Mouse (Mus musculus) adipocyte (in vitro differentiated cells): Measurements from ENCODE around the gene Plekhm3.

Experiments
- DNase-seq: peaks from one replicate; pipeline ENCODE4 v3.0.0-alpha.2; 2016; ENCODE audit warnings: low spot score

The Plekhm3 gene

DNA sequence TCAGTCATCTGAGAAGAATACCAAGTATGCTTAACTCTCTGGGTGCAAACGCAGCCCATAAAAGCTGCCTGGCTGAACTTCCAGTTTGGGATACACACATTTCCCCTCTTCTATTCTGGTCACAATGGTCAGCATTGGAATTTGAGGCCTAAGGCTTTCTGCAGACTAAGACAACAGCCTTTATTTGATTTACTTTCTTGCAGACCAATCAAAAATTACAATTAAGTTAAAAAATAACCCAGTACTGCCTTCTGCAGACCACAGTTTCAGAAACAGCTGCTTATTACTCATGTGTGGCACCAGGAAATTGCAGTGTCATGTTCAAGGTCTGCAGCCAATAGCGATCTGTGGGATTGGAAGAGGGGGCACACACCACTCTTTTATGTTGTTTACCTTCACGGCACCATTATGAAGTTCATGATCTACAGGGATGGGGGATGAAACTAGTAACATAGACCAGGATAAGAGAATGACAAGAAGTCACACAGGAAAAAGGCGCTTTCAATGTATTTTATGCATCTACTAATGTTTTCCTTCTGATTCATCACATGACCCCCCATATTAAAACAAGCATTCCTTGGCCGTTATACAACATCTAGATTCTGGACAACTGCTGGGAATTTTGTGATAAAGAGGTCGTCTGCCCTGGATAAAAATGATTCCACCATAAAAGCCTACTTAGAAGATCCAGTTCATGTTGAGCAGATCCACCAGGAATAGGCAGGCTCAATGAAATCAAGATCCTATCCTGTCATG lies 130.1 kb downstream of the Plekhm3 start:
- no peak for DNase-seq

DNA sequence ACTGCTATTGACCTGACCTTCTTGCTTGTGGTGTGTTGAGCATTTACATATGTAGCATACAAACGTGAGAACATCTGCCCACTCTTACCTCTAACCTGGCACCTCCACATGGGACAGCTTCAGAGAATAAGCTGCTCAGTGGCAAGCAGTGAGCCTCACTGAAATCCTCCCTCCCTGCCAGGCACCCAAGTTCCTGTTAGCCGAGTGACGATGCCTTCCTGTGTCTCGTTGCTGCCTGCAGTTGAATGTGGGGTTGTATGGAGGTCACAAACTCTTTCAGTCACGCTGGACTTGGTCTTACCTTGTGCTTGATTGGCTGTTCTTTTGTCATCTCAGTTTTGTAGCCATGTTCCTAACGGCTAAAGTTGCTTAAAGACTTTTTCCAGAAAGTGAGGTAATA lies 133.1 kb downstream of the Plekhm3 start:
- DNase-seq: no peak

DNA sequence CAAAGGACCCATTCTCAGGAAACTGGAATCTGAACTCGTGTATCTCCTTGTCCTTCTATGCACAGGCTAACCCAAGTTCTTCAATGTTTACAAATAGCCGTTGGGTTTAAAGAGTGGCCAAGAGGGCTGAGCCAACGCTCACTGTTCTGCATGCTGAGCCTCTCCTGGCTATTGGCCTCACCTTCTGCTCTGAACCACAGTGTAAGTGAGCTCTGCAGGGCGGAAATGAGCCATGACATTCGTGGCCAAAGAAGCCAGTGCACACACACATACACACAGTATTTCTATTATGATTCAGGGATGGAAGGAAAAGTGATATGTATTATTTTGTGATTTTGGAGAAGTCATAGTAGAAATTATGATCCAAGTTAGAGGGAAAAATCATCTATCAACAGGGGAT lies 138.9 kb downstream of the Plekhm3 start:
- DNase-seq: no peak

DNA sequence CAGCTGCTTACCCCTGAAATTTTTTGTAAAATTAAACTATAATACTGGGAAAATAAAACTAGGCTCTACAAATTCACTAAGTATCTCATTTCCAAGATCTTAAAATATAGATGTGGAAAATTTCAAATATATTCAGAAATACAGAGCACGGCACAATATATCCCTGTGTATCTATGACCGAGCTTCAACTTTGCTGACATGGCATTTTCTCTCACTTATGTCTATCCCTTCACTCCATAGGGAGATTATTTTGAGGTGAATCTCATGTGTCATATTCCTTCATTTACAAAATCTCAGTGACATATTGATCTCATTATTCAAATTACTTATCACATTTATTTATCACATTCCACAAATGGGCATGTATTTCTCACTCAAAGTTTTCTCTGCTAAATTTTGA lies 143.4 kb downstream of the Plekhm3 start:
- DNase-seq: no peak

DNA sequence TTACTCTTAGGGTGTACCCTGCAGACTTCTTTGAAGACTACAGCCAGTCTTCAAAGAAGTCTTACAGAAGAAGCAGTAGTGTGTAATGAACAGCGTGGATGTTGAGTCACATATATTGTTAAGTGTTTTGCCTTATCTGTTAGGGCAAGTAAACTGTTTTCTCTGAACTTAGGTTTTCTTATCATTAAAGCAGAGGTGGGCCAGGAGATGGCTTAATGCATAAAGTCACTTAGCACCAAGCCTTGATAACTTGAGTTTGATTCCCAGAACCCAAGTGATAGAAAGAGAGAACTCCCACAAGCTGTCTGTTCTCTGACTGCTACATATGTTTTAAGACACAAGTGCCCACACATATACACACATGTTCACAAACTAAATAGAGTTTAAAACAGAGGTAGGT lies 144.7 kb downstream of the Plekhm3 start:
- no peak for DNase-seq

DNA sequence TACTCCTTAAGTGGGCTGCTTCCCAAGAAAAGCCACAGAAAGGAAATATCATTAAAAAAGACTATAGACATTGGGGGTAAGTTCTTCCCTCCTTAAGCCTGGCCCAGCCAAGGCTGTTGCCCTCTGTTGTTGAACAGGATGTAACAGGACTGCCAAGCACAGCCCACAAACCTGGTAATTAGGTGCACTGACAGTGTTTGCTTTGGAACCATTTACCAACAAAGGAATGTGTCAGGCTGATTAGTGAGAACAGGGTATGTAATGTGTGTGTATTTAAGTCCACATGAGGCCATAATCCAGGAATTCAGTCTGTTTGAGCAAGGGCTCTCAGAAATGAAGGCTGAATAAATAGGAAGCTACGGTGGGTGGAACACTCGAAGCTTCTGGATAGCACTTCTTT lies 147.5 kb downstream of the Plekhm3 start:
- DNase-seq: no peak

DNA sequence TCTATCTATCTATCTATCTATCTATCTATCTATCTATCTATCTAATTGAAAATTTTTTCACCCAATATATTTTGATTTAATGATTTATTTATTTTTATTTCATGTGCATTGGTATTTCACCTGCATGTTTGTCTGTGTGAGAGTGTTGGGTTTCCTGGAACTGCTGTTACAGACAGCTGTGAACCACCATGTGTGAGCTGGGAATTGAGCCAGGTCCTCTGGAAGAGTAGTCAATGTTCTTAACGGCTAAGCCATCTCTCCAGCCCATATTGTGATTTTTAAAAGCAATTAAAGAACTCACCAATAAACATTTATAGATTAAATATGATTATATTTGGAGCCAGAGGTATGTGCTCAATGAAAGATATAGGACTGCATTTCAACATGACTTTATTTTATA lies 148.9 kb downstream of the Plekhm3 start:
- peak; percentile 37 for DNase-seq

DNA sequence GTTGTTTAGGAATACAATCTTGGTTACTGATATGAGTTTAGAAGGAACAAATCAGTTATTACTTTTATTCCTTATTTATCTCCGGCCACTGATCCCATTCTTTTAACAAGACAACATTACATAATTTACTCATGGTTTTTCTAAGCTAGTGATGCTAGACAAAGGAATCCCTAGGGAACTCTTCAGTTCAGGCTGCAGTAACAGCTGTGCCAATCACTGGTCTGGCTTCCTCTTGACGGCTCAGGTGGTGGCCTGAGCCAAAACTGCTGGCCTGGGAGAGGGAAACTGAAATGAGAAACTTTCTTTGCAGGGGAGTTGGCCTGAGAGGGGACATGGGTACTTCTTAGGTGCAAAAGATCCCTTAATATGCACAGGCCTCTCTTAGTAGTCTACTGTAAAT lies 151.4 kb downstream of the Plekhm3 start:
- peak; percentile 58 for DNase-seq

DNA sequence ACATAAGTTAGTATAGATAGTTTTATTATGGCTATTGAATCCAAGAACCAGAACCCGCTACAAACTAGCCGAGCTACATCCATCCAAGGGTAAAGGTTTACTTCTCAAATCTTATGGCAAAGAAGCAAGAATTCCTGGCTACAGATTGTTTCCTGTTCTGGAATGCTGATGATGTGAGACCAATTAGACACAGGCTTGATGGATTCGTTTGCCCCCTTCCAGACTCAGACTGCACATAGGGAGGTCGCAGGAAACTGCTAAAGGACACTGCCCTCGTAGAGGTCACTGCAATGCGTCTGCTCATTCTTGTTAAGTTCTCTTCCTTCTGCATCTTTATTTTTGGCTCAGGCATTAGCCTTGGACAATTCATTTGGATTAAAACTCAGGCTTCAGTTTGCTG lies 154.0 kb downstream of the Plekhm3 start:
- DNase-seq: no peak

DNA sequence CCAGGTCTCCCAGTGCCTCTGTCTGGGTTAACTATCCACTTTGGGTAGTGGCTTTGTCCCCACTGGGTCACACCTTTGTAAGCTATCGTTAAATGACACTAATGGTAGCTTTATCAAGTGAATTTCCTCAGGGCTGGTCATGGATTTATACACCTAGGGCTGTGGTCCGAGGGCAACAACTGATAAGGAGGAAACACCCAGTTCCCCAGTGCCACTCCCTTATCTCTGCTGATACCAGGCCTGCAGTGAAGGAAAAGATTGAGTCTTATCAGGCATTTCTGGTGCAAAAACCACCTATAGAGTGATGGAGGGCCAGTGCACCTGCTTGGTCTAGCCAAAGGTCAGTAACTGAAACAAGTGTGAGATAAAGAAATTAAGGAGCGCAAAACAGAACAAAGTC lies 159.0 kb downstream of the Plekhm3 start:
- DNase-seq: no peak

DNA sequence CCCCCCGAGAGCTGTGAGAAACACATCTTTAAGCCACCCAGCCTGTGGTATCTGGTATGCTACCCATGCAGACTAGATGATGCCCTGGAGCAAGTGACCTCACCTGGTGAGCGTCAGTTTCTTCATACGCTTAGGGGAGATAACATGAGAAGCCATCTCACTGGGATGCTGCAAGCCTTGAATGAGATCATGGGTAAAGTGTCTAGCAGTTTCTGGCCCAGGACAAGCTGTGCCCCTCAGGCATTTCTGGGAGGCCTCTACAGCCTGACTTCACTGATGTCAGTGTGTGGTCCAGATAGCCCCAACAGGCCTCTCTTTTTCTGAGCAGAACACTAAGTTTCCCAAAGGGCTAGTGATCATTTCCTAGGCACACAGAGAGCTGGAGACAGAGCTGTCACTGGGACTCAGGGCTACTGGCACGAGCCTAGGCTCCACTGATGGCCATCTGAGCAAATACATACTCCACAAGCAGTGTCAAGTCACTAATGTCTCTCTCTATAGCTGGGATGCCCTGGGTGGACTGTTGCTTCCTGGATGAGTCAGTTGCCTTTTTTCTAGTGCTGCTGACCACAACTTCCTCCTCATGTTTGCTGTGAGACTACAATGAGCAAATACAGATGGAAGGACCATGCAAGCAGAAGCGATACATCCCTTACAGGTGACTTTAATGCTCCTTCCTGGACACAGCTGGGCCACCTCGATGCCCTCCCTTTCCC lies 159.6 kb downstream of the Plekhm3 start:
- DNase-seq: no peak

DNA sequence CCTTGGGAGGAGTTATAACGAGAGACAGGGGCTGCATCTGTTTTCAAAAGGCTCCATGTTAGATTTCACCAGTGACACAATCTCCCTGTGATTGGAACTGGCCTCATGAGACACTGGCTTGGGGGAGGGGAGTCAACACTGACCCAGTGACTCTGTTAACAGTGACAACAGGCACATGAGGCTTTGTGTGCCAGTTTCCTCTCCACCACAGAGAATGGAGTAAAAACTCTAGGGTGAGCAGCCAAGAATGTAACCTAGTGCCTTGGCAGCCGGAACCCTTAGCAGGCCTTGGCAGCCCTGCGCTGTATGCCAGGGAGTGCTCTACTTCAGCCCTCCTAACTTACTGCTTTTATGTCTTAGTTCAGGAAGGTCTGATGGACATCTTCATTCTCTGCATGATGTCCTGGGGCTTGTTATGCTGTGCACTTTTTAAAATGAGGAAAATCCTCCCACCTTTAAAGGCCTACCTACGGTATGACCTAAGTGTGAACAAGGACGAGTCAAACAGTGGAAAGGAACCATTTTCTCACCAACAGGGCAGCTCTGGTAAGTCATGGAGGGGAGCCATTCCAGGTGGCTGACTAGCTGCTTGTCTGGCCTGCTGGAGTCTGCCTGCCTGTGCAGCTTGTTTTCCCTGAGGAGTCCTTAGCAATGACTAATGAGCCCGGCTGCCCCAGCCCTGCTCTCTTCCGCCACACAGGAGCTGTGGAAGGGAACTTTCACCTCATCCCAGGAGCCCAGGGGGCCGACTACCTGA lies 161.2 kb downstream of the Plekhm3 start:
- peak; percentile 95 for DNase-seq

DNA sequence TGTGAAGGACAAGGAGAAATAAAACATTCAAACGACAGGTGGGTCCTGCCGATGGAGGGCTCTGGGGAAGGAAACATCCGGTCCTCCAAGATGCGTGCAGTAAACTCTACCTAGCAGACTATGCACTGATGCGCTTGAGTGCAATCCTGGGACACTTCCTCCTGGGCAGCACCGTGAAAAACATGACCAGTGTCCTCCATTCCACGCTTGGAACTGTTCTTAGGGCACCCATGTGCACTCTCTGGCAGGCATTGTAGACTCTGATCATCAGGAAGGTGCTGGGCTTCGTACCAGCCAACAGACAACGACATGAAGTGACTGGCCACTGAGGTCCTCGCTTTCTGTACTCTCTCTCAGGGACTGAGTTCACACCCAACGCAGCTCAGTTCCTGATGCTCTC lies 162.5 kb downstream of the Plekhm3 start:
- no peak for DNase-seq

DNA sequence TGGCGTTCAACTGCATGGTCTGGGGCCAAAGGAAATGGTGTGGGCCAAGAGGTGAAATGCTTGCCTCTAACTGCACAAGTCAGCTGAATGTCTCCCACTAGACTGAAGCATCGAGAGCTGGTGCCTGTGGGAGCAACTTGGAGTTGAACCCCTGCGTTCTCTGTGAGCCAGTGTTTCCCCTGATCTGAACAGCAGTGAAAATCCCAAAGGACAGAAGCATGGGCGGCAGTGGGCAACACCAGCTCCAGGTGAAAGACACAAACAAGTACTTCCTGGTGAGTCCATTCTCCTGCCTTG lies 163.4 kb downstream of the Plekhm3 start:
- no peak for DNase-seq

DNA sequence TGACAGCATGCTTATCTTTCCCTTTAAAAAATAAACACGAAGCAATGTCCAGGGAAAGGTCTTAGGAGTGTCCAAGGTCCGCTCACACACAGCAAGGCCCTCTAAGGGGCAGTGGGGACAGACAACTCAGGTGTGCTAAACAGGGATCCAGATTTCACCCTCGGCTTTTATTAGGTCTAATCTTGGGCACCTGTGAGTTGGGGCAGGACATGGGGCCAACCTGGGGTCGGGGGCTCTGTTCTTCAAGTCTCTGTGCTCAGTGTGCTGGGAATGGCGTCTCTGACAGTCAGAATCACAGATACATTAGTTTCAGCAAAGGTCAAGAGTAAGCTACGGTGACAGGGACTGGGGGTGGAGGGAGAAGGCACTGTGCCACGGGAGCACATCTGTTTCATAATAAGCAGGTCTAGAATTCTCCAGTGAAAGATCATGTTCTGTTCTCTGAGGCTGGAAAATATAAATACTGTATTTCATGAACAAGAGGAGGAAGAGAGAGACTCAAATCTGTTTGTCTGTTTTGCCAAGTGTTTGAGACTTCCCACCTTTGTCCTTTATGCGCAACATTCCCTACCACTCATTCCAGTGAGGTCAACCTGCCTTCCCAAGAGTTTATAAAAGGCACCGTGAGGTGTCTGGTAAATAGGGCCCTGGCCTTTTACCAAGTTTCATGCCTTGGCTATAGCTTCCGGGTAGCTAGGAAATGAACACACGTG lies 163.9 kb downstream of the Plekhm3 start:
- peak; percentile 76 for DNase-seq

DNA sequence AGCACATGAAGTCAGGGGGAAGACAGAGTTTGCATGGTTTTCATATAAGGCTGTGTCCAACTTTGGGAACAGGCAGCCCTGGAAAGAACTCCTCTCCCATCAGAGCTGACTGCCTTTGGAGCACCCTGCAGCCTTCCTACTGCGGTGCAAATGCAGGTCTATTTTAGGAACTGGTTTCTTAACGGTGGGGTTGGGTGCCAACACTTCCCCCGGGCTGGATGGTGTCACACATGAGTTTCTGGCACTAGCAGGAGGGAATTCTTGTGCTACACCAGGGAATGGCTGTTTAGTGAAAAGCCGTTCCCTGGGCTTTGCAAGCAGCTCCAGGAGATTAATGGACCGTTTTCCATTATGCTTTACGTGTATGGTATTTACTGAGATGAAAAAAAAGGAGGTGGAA lies 164.8 kb downstream of the Plekhm3 start:
- DNase-seq: peak; percentile 87

DNA sequence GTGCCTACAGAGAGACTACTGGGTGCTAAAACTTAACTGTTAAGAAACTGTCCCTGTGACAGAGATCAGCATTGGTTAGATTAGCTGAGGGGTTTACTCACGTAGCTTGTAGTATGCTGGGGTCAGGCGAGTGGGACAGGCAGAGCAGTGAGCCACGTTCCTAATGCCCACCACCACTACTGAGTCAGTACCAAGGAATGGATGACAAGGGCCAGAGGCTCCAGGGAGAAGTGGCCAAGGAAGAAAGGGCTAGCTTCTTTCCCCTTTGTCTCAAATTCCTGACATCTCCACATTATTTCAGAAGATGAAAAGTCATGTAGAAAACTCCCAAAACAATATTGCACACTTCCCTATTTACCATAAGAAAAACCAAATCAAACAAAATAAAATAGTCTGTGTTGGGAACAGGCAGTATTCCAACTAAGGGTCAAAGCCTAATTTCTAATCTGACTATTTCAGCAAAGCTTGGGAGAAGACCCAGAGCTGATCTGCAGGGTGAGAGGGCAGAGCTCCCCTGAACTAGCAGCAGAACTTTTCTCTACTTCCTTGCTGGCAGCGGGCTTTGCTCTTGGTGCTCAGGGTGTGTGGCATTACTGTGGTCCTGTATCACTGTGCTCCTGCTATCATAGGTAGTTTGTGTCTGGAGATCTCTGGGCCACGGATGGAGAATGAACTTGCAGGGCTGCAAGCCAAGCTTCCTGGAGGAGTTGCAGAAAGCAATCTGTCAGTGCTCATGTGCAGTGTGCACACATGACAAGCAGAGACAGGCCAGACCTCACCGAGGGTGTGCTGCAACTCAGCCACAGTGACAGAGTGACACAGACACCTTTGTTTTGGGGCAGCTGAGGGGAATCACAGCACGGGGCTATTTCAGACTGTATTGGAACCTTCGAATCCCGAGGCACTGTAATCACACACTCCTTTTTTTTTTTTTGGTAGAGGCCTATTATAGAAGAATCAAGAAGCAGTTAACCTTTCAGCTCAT lies 165.5 kb downstream of the Plekhm3 start:
- DNase-seq: peak; percentile 74

DNA sequence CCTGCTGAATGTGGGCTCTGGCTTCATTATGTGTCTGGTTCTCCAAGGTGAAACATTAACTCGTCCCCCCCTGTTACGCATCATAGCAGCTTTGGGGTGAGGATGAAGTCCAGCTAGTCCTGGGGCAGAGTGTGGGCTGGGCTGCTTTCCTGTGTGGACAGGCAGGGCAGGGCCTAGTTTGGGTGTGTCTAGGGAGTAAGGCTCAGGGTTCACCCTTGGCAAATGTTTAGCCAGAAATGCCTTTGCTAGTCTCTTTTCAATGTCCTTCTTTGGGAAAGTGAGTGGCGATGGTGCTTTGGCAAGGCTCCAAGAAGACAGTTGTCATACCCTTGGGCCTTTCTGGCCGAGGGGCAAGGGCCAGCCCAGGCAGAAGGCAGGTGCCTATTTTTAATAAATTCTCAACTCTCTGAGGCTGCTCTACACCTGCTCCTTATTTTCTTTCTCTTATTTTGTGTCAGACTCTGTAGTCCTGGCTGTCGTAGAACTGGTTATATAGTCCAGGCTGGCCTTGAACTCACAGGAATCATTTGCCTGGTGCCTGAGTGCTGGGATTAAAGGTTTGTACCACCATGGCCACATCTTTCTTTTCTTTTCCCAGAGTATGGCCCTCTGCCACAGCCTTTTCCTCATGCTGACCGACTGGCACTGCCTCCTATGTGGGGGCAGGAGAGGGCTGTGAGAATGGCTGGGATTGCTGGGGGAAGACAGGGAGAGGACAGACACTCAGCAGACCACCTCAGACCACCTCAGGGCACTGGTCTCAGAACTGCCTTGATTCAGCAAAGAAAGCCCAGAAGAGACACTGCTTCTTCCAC lies 168.7 kb downstream of the Plekhm3 start:
- DNase-seq: no peak

DNA sequence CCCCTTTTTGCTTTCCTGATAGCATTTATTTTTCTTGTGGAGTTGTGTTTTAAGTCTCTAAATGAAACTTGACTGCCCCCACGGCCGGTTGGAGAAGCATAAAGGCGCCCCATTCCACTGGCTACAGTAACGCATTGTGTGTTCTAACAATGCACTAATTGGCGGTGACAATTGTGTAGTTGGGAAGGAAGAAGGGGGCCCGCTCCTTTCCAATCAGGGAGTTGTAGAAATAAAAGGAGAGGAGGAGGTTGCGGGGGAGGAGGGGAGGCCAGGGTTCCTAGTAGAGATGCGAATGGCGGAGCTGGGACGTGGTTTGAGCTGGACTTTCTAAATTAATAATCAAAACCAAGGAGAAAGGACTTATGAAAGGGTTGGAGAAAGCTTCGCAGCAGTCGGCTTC lies 176.8 kb downstream of the Plekhm3 start:
- DNase-seq: no peak

DNA sequence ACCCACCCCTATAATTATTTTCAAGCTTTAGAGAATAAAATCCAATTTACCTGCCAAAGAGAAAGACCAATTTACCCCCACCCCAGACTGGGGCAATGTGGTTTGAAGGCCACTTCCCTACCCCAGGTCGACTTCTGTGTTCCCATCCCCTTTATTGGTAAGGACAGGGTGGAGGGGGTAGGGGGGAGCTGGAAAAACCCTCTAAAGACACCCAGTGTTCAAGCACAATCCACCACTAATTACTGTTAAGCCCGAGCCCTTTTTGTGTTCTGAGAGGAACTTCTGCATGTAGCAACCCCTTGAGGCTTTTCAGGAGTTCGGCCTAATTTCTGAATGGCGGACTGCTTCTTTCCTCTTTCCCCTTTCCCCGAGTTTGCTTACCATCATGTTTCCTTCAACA lies 177.2 kb downstream of the Plekhm3 start:
- DNase-seq: no peak

DNA sequence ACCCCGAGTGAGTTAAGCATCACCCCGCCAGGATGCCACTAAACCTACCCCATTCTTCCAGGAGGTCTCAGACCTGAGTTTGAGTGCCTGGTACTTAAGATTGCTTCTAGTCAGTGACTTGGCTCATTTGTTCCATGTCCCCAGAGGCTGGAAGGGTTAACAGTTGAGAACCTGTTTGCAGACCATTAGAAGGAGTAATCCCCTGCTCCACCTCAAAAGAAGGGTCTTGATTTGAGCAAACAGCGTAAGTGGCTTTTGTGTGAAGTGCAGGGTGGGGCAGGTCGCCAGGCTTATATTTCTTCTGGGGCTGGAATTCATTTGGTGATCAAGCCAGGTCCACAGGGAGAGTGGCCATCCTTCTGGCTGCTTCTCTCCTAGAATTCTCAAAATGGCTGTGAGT lies 183.3 kb downstream of the Plekhm3 start:
- no peak for DNase-seq
